Mouse (Mus musculus) splenic B cell, adult 2 months (primary cell): ENCODE results near the gene Epha6.
"Not testable (repeated sequence)": the region's sequence is repeated elsewhere in the genome, so short reads cannot be mapped to it uniquely, and the experiment has no call there.

ENCODE experiments used
- DNase-seq: peaks from one replicate; pipeline ENCODE4 v3.0.0-alpha.2; 2011; ENCODE audit warnings: low read depth, low spot score
- H3K27me3 ChIP-seq: 2 replicates; pipeline ENCODE4 v1.6.1; 2012; ENCODE audit warnings: mild to moderate bottlenecking, low read length, moderate library complexity, mixed read lengths; ENCODE audit not compliant: control insufficient read depth, poor library complexity, insufficient read depth, severe bottlenecking
- H3K36me3 ChIP-seq: 2 replicates; pipeline ENCODE4 v1.6.1; 2012; ENCODE audit warnings: mild to moderate bottlenecking, low read length, moderate library complexity, mixed read lengths; ENCODE audit not compliant: control insufficient read depth, poor library complexity, insufficient read depth, severe bottlenecking

Gene Epha6

GRCm38 (mm10) chr16:59880073-59880472 lies 725.3 kb downstream of the Epha6 start:
- no peak for DNase-seq
- H3K36me3 ChIP-seq, result no peaks in the 10 kb centered on the region

GRCm38 (mm10) chr16:59871792-59872191 lies 733.5 kb downstream of the Epha6 start:
- Histone ChIP-seq H3K36me3 (no peaks in the 10 kb centered on the region), H3K27me3 (no peaks in the 10 kb centered on the region)
- DNase-seq, result no peak

More at GRCm38 (mm10) chr16:59880073-59880472, 725.3 kb downstream of the Epha6 start:
- H3K27me3 ChIP-seq, result no peaks in the 10 kb centered on the region

- DNase-seq, result no peak
- Histone ChIP-seq H3K36me3 (no peaks in the 10 kb centered on the region), H3K27me3 (no peaks in the 10 kb centered on the region)
These were observed 751.1 kb downstream of the Epha6 start for GRCm38 (mm10) chr16:59854160-59854717.

GRCm38 (mm10) chr16:59852689-59853088 lies 752.6 kb downstream of the Epha6 start:
- no peak for DNase-seq
- H3K27me3 ChIP-seq, result no peaks in the 10 kb centered on the region
- no peaks in the 10 kb centered on the region for H3K36me3 ChIP-seq

GRCm38 (mm10) chr16:59846574-59846973 lies 758.8 kb downstream of the Epha6 start:
- DNase-seq, result no peak
- Histone ChIP-seq H3K27me3 (no peaks in the 10 kb centered on the region), H3K36me3 (no peaks in the 10 kb centered on the region)

- H3K36me3 ChIP-seq, result no peaks in the 10 kb centered on the region
- no peak for DNase-seq
- no peaks in the 10 kb centered on the region for H3K27me3 ChIP-seq
These were observed 768.6 kb downstream of the Epha6 start for GRCm38 (mm10) chr16:59836778-59837177.

GRCm38 (mm10) chr16:59836304-59836703 lies 769.0 kb downstream of the Epha6 start:
- Histone ChIP-seq H3K27me3 (no peaks in the 10 kb centered on the region), H3K36me3 (no peaks in the 10 kb centered on the region)
- DNase-seq, result no peak

- Histone ChIP-seq H3K36me3 (no peaks in the 10 kb centered on the region), H3K27me3 (no peaks in the 10 kb centered on the region)
- no peak for DNase-seq
These were observed 772.9 kb downstream of the Epha6 start for GRCm38 (mm10) chr16:59832468-59832867.

GRCm38 (mm10) chr16:59829655-59830054 lies 775.7 kb downstream of the Epha6 start:
- Histone ChIP-seq H3K36me3 (no peaks in the 10 kb centered on the region), H3K27me3 (no peaks in the 10 kb centered on the region)
- DNase-seq, result no peak

GRCm38 (mm10) chr16:59799790-59800189 lies 805.5 kb downstream of the Epha6 start:
- DNase-seq, H3K36me3 ChIP-seq, H3K27me3 ChIP-seq: not testable (repeated sequence)

GRCm38 (mm10) chr16:59772297-59772696 lies 833.0 kb downstream of the Epha6 start:
- H3K36me3 ChIP-seq, result no peaks in the 10 kb centered on the region
- no peak for DNase-seq
- H3K27me3 ChIP-seq, result no peaks in the 10 kb centered on the region

- DNase-seq, result no peak
- no peaks in the 10 kb centered on the region for H3K27me3 ChIP-seq
- H3K36me3 ChIP-seq, result no peaks in the 10 kb centered on the region
These were observed 834.9 kb downstream of the Epha6 start for GRCm38 (mm10) chr16:59770421-59770820.

GRCm38 (mm10) chr16:59769936-59770335 lies 835.4 kb downstream of the Epha6 start:
- no peak for DNase-seq
- H3K27me3 ChIP-seq, result no peaks in the 10 kb centered on the region

GRCm38 (mm10) chr16:59760875-59761274 lies 844.5 kb downstream of the Epha6 start:
- Histone ChIP-seq H3K27me3 (no peaks in the 10 kb centered on the region), H3K36me3 (no peaks in the 10 kb centered on the region)
- no peak for DNase-seq

More at GRCm38 (mm10) chr16:59769936-59770335, 835.4 kb downstream of the Epha6 start:
- no peaks in the 10 kb centered on the region for H3K36me3 ChIP-seq

- H3K36me3 ChIP-seq, result no peaks in the 10 kb centered on the region
- no peak for DNase-seq
- H3K27me3 ChIP-seq, result no peaks in the 10 kb centered on the region
These were observed 854.4 kb downstream of the Epha6 start for GRCm38 (mm10) chr16:59750905-59751304.

- Histone ChIP-seq H3K36me3 (no peaks in the 10 kb centered on the region), H3K27me3 (no peaks in the 10 kb centered on the region)
- DNase-seq, result no peak
These were observed 861.7 kb downstream of the Epha6 start for GRCm38 (mm10) chr16:59743669-59744068.
